Mouse (Mus musculus) testis, postnatal 10 days (tissue): ENCODE results near the gene Schip1.

Source experiments
- DNase-seq: peaks from one replicate; pipeline ENCODE4 v3.0.0; 2021; ENCODE audit warnings: low spot score

Schip1 gene

GRCm38 (mm10) chr3:68130386-68130785 is 65.8 kb downstream of the Schip1 start:
- DNase-seq = no peak

- no peak for DNase-seq
Observed at GRCm38 (mm10) chr3:68138833-68139627, 74.4 kb downstream of the Schip1 start.

- no peak for DNase-seq
Observed at GRCm38 (mm10) chr3:68150688-68151087, 86.1 kb downstream of the Schip1 start.

GRCm38 (mm10) chr3:68160175-68160574 is 95.6 kb downstream of the Schip1 start:
- no peak for DNase-seq

- DNase-seq = no peak
Observed at GRCm38 (mm10) chr3:68160760-68161159, 96.2 kb downstream of the Schip1 start.

GRCm38 (mm10) chr3:68178248-68178647 is 113.6 kb downstream of the Schip1 start:
- no peak for DNase-seq

GRCm38 (mm10) chr3:68187471-68187870 is 122.9 kb downstream of the Schip1 start:
- peak; percentile 41 for DNase-seq

GRCm38 (mm10) chr3:68189100-68189499 is 124.5 kb downstream of the Schip1 start:
- DNase-seq = no peak

- no peak for DNase-seq
Observed at GRCm38 (mm10) chr3:68196933-68197332, 132.3 kb downstream of the Schip1 start.

- no peak for DNase-seq
Observed at GRCm38 (mm10) chr3:68201214-68201613, 136.6 kb downstream of the Schip1 start.

GRCm38 (mm10) chr3:68202162-68202902 is 137.7 kb downstream of the Schip1 start:
- DNase-seq = no peak

- no peak for DNase-seq
Observed at GRCm38 (mm10) chr3:68203934-68204467, 139.4 kb downstream of the Schip1 start.

- DNase-seq = no peak
Observed at GRCm38 (mm10) chr3:68210422-68210821, 145.8 kb downstream of the Schip1 start.

- DNase-seq = no peak
Observed at GRCm38 (mm10) chr3:68221452-68221851, 156.8 kb downstream of the Schip1 start.

GRCm38 (mm10) chr3:68239887-68240286 is 175.3 kb downstream of the Schip1 start:
- DNase-seq = no peak

- DNase-seq = no peak
Observed at GRCm38 (mm10) chr3:68243239-68243638, 178.6 kb downstream of the Schip1 start.

GRCm38 (mm10) chr3:68246154-68246553 is 181.6 kb downstream of the Schip1 start:
- no peak for DNase-seq

- no peak for DNase-seq
Observed at GRCm38 (mm10) chr3:68250589-68250988, 186.0 kb downstream of the Schip1 start.

- DNase-seq = no peak
Observed at GRCm38 (mm10) chr3:68252335-68252734, 187.7 kb downstream of the Schip1 start.

GRCm38 (mm10) chr3:68262304-68262703 is 197.7 kb downstream of the Schip1 start:
- DNase-seq = no peak

- no peak for DNase-seq
Observed at GRCm38 (mm10) chr3:68267905-68268304, 203.3 kb downstream of the Schip1 start.

GRCm38 (mm10) chr3:68269251-68269650 is 204.6 kb downstream of the Schip1 start:
- no peak for DNase-seq

GRCm38 (mm10) chr3:68270246-68270645 is 205.6 kb downstream of the Schip1 start:
- DNase-seq = no peak
